Mouse (Mus musculus): ENCODE measurements around the gene Ipo4. TPM values are rescaled to one million over a fixed set of nuclear protein-coding genes. Genes with fewer than 3 reads are reported as not detected.

The Ipo4 gene
- polyA plus RNA-seq, 1 experiment, result 57.8 TPM

Other genes starting within 250 kb of the Ipo4 start
- 25.8 and 52.4 TPM in 2 replicates for gene Dhrs4, start 157.2 kb downstream of the Ipo4 start, polyA plus RNA-seq (2012; ENCODE audit: low replicate concordance)
- gene Carmil3, start 145.3 kb downstream of the Ipo4 start, polyA plus RNA-seq (2012; ENCODE audit: low replicate concordance), result 3.4 and 6.3 TPM in 2 replicates
- gene Cpne6, start 125.5 kb downstream of the Ipo4 start, polyA plus RNA-seq (2012; ENCODE audit: low replicate concordance), result not detected in 2 replicates
- gene Nrl, start 111.0 kb downstream of the Ipo4 start, polyA plus RNA-seq (2012; ENCODE audit: low replicate concordance), result not detected in 2 replicates
- gene Pck2, start 95.7 kb downstream of the Ipo4 start, polyA plus RNA-seq (2012; ENCODE audit: low replicate concordance), result 40.5 and 60.9 TPM in 2 replicates
- gene Dcaf11, start 76.0 kb downstream of the Ipo4 start, polyA plus RNA-seq (2012; ENCODE audit: low replicate concordance), result 66.7 and 69.0 TPM in 2 replicates
- 2.0 TPM in 1 of 2 replicates, not detected in the other for gene A730061H03Rik, start 75.6 kb downstream of the Ipo4 start, polyA plus RNA-seq (2012; ENCODE audit: low replicate concordance)
- 0.33 TPM in 1 of 2 replicates, not detected in the other for gene Fitm1, start 60.3 kb downstream of the Ipo4 start, polyA plus RNA-seq (2012; ENCODE audit: low replicate concordance)
- 226 and 353 TPM in 2 replicates for gene Psme1, start 57.8 kb downstream of the Ipo4 start, polyA plus RNA-seq (2012; ENCODE audit: low replicate concordance)
- 10.0 and 14.4 TPM in 2 replicates for gene Emc9, start 50.7 kb downstream of the Ipo4 start, polyA plus RNA-seq (2012; ENCODE audit: low replicate concordance)
- 65.8 and 135 TPM in 2 replicates for gene Psme2, start 44.8 kb downstream of the Ipo4 start, polyA plus RNA-seq (2012; ENCODE audit: low replicate concordance)
- gene Rnf31, start 44.2 kb downstream of the Ipo4 start, polyA plus RNA-seq (2012; ENCODE audit: low replicate concordance), result 46.9 and 59.8 TPM in 2 replicates
- 35.4 and 179 TPM in 2 replicates for gene Irf9, start 32.4 kb downstream of the Ipo4 start, polyA plus RNA-seq (2012; ENCODE audit: low replicate concordance)
- gene Rec8, start 17.9 kb downstream of the Ipo4 start, polyA plus RNA-seq (2012; ENCODE audit: low replicate concordance), result 0.49 and 0.84 TPM in 2 replicates
- 3.7 TPM in 1 of 2 replicates, not detected in the other for gene Gm49378, start 1.9 kb upstream of the Ipo4 start, polyA plus RNA-seq (2012; ENCODE audit: low replicate concordance)
- gene Tm9sf1, start 7.8 kb upstream of the Ipo4 start, polyA plus RNA-seq (2012; ENCODE audit: low replicate concordance), result 14.0 and 32.8 TPM in 2 replicates
- gene Tssk4, start 14.2 kb upstream of the Ipo4 start, polyA plus RNA-seq (2012; ENCODE audit: low replicate concordance), result 0.45 and 0.48 TPM in 2 replicates
- 18.5 and 23.8 TPM in 2 replicates for gene Mdp1, start 24.6 kb upstream of the Ipo4 start, polyA plus RNA-seq (2012; ENCODE audit: low replicate concordance)
- gene Gmpr2, start 36.0 kb upstream of the Ipo4 start, polyA plus RNA-seq (2012; ENCODE audit: low replicate concordance), result 5.9 and 22.3 TPM in 2 replicates
- gene Nedd8, start 36.2 kb upstream of the Ipo4 start, polyA plus RNA-seq (2012; ENCODE audit: low replicate concordance), result 36.9 and 68.6 TPM in 2 replicates
- 48.2 and 59.6 TPM in 2 replicates for gene Tinf2, start 45.9 kb upstream of the Ipo4 start, polyA plus RNA-seq (2012; ENCODE audit: low replicate concordance)
- 13.8 and 16.6 TPM in 2 replicates for gene Tgm1, start 78.0 kb upstream of the Ipo4 start, polyA plus RNA-seq (2012; ENCODE audit: low replicate concordance)
- 27.4 and 45.7 TPM in 2 replicates for gene Rabggta, start 86.3 kb upstream of the Ipo4 start, polyA plus RNA-seq (2012; ENCODE audit: low replicate concordance)
- 8.3 and 9.9 TPM in 2 replicates for gene Dhrs1, start 109.7 kb upstream of the Ipo4 start, polyA plus RNA-seq (2012; ENCODE audit: low replicate concordance)
- gene Nop9, start 109.7 kb upstream of the Ipo4 start, polyA plus RNA-seq (2012; ENCODE audit: low replicate concordance), result 16.1 and 20.1 TPM in 2 replicates
- gene Cideb, start 122.5 kb upstream of the Ipo4 start, polyA plus RNA-seq (2012; ENCODE audit: low replicate concordance), result 0.11 and 0.15 TPM in 2 replicates
- gene Ltb4r2, start 125.5 kb upstream of the Ipo4 start, polyA plus RNA-seq (2012; ENCODE audit: low replicate concordance), result 0.13 and 0.56 TPM in 2 replicates
- 4.6 and 38.8 TPM in 2 replicates for gene Ltb4r1, start 130.0 kb upstream of the Ipo4 start, polyA plus RNA-seq (2012; ENCODE audit: low replicate concordance)
- gene Adcy4, start 148.1 kb upstream of the Ipo4 start, polyA plus RNA-seq (2012; ENCODE audit: low replicate concordance), result 0.45 and 1.2 TPM in 2 replicates
- gene Ripk3, start 152.9 kb upstream of the Ipo4 start, polyA plus RNA-seq (2012; ENCODE audit: low replicate concordance), result 43.4 and 85.4 TPM in 2 replicates
- 0.08 and 0.16 TPM in 2 replicates for gene Nfatc4, start 187.2 kb upstream of the Ipo4 start, polyA plus RNA-seq (2012; ENCODE audit: low replicate concordance)
- gene Nynrin, start 218.1 kb upstream of the Ipo4 start, polyA plus RNA-seq (2012; ENCODE audit: low replicate concordance), result 0.58 and 0.74 TPM in 2 replicates
- gene Cbln3, start 248.4 kb upstream of the Ipo4 start, polyA plus RNA-seq (2012; ENCODE audit: low replicate concordance), result 0.03 and 0.25 TPM in 2 replicates
- 32.4 and 55.4 TPM in 2 replicates for gene Khnyn, start 249.0 kb upstream of the Ipo4 start, polyA plus RNA-seq (2012; ENCODE audit: low replicate concordance)